Mouse (Mus musculus) liver, embryonic 13.5 days (tissue): ENCODE data around the gene Mmd. TPM values are rescaled to one million over a fixed set of nuclear protein-coding genes. Genes with fewer than 3 reads are reported as not detected.

Source experiments
- polyA plus RNA-seq: library from polyadenylated mRNA; unstranded; fragments of >200 nt; fragmentation: Nextera tagmentation; extraction: Ambion mirVana; gene quantifications from 2 replicates; pipeline ENCODE4 v1.2.1, GENCODE M21; 2015

Mmd gene
- polyA plus RNA-seq, 1 experiment from 2014 or later = 8.4 TPM

Other genes with a start within 250 kb of the Mmd start
- gene Pctp, start 246.6 kb upstream of the Mmd start, polyA plus RNA-seq = 10.9 and 12.4 TPM in 2 replicates
- gene Tmem100, start 219.1 kb upstream of the Mmd start, polyA plus RNA-seq = 0.33 and 0.61 TPM in 2 replicates
- gene Gm45716, start 61.8 kb upstream of the Mmd start, polyA plus RNA-seq = 3.0 and 3.1 TPM in 2 replicates
- 3.6 and 5.3 TPM in 2 replicates for gene Hlf, start 141.4 kb downstream of the Mmd start, polyA plus RNA-seq